ENCODE assay signal across 20 mouse cellular contexts in the genomic region with DNA sequence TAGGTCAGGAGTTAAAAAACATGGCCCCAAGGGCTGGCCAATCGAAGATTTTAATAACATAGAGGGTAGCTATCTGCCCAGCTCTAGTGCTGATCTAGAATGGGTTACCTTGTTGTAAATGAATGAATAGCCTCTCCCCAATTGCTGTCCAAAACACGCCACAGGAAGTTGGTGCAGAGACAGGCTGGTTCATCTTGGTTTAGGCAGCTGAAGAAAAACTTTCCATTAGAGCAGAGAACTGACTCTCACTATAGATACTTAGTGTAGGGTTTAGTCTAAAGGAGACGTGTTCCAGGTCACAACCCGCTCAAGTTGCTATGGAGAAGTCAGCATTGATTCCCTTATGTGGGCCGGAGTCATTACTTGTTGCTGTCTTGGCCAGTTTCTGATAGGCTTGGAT. TPM values are rescaled to one million over a fixed set of nuclear protein-coding genes. Genes with fewer than 3 reads are reported as not detected.
A peak's percentile ranks its signal among the peaks of the same experiment; 100 is the strongest.
DNase-seq lines count a peak whose midpoint lies in the region; ATAC-seq and TF ChIP-seq lines count a peak whose summit lies in the region.
"Had no signal": no experiment of that assay in that cellular context is flagged by ENCODE, and none has a peak within 500 bp of the region (broad histone marks: within the 10 kb centered on the region; RNA-seq: fewer than 3 reads in every experiment).

No protein-coding gene starts in this region.

- no peak overlapping the region for H3K4me2 ChIP-seq in embryonic facial prominence, embryonic 13.5 days
- no peak overlapping the region for H3K4me2 ChIP-seq in kidney, postnatal 0 days (ENCODE audit: low read length)
- H3K4me2 ChIP-seq: embryonic facial prominence, embryonic 12.5 days; liver, embryonic 15.5 days had no signal

- no peak overlapping the region for H3K4me3 ChIP-seq in embryonic facial prominence, embryonic 13.5 days
- H3K4me3 ChIP-seq in embryonic facial prominence, embryonic 10.5 days: no peak overlapping the region
- no peak overlapping the region for H3K4me3 ChIP-seq in kidney, postnatal 0 days (replicated peaks; ENCODE audit: low read depth, low read length)
- no peak overlapping the region for H3K4me3 ChIP-seq in ES-Bruce4 (ENCODE audit: low read depth, low read length)
- H3K4me3 ChIP-seq: embryonic facial prominence, embryonic 12.5 days; liver, embryonic 15.5 days had no signal

- no peaks in the 10 kb centered on the region for H3K9me3 ChIP-seq in embryonic facial prominence, embryonic 13.5 days
- peaks cover 4% of the 10 kb centered on the region; the same call in 1 of the 2 replicates for H3K9me3 ChIP-seq in embryonic facial prominence, embryonic 10.5 days
- no peaks in the 10 kb centered on the region for H3K9me3 ChIP-seq in kidney, postnatal 0 days (replicated peaks; ENCODE audit: low read length)
- no peaks in the 10 kb centered on the region for H3K9me3 ChIP-seq in ES-Bruce4 (replicated peaks; ENCODE audit: control insufficient read depth, insufficient read depth, low read length, poor library complexity, severe bottlenecking)
- H3K9me3 ChIP-seq: embryonic facial prominence, embryonic 12.5 days; liver, embryonic 15.5 days had no signal

- TF ChIP-seq EP300 in ES-Bruce4 (IDR thresholded peaks at IDR 0.05; ENCODE audit: insufficient read depth, low read depth, low read length): no peak

- peaks cover 7% of the 10 kb centered on the region; the same call in 1 of the 2 replicates for H3K36me3 ChIP-seq in embryonic facial prominence, embryonic 13.5 days
- H3K36me3 ChIP-seq in embryonic facial prominence, embryonic 10.5 days (replicated peaks): peaks cover 21% of the 10 kb centered on the region
- no peaks in the 10 kb centered on the region for H3K36me3 ChIP-seq in kidney, postnatal 0 days (ENCODE audit: insufficient read depth, low read length)
- peaks cover 4% of the 10 kb centered on the region for H3K36me3 ChIP-seq in ES-Bruce4 (ENCODE audit: control insufficient read depth, insufficient read depth, low read length, poor library complexity, severe bottlenecking)

- 0 out of 2 replicates have a peak overlapping the region, but pooled peaks have one; percentile 39 for H3K27ac ChIP-seq in embryonic facial prominence, embryonic 13.5 days
- no peak overlapping the region for H3K27ac ChIP-seq in embryonic facial prominence, embryonic 10.5 days (replicated peaks)
- 0 out of 2 replicates have a peak overlapping the region, but pooled peaks have one; percentile 36 for H3K27ac ChIP-seq in kidney, postnatal 0 days
- H3K27ac ChIP-seq in ES-Bruce4 (ENCODE audit: insufficient read depth, low read length): 0 out of 2 replicates have a peak overlapping the region, but pooled peaks have one; percentile 26
- H3K27ac ChIP-seq: embryonic facial prominence, embryonic 12.5 days; liver, embryonic 15.5 days had no signal

- H3K4me1 ChIP-seq in embryonic facial prominence, embryonic 13.5 days: peaks cover 36% of the 10 kb centered on the region
- peaks cover 53% of the 10 kb centered on the region for H3K4me1 ChIP-seq in embryonic facial prominence, embryonic 10.5 days
- peaks cover 23% of the 10 kb centered on the region for H3K4me1 ChIP-seq in kidney, postnatal 0 days (replicated peaks; ENCODE audit: insufficient read depth, low read length)
- H3K4me1 ChIP-seq in ES-Bruce4 (ENCODE audit: control insufficient read depth, insufficient read depth, low read length): peaks cover 11% of the 10 kb centered on the region

- no peaks in the 10 kb centered on the region for H3K27me3 ChIP-seq in embryonic facial prominence, embryonic 13.5 days
- no peaks in the 10 kb centered on the region for H3K27me3 ChIP-seq in embryonic facial prominence, embryonic 10.5 days (replicated peaks; ENCODE audit: low read depth, poor library complexity, severe bottlenecking)
- H3K27me3 ChIP-seq in kidney, postnatal 0 days (ENCODE audit: insufficient read depth, low read length): no peaks in the 10 kb centered on the region
- no peaks in the 10 kb centered on the region for H3K27me3 ChIP-seq in ES-Bruce4 (ENCODE audit: control insufficient read depth, insufficient read depth, low read length, poor library complexity, severe bottlenecking)
- H3K27me3 ChIP-seq: embryonic facial prominence, embryonic 12.5 days; liver, embryonic 15.5 days had no signal

- H3K9ac ChIP-seq in embryonic facial prominence, embryonic 13.5 days: no peak overlapping the region
- no peak overlapping the region for H3K9ac ChIP-seq in kidney, postnatal 0 days (ENCODE audit: low read depth, low read length)
- no peak overlapping the region for H3K9ac ChIP-seq in ES-Bruce4 (ENCODE audit: low read depth, poor library complexity, severe bottlenecking)
- H3K9ac ChIP-seq: embryonic facial prominence, embryonic 12.5 days; liver, embryonic 15.5 days had no signal

- no peak for TF ChIP-seq CTCF in kidney, postnatal 0 days (IDR thresholded peaks at IDR 0.05; ENCODE audit: low read depth)
- no peak for TF ChIP-seq CTCF in ES-Bruce4 (IDR thresholded peaks at IDR 0.05; ENCODE audit: low read depth, low read length)

- TF ChIP-seq POLR2A in ES-Bruce4 (IDR thresholded peaks at IDR 0.05; ENCODE audit: insufficient read depth, low read length): no peak

- DNase-seq in embryonic facial prominence, embryonic 10.5 days (ENCODE audit: low spot score): no peak
- no peak for DNase-seq in kidney, postnatal 0 days (ENCODE audit: low spot score)
- DNase-seq in kidney, adult 8-10 months: no peak
- DNase-seq in naive thymus-derived CD4-positive, alpha-beta T cell, adult 2 months (ENCODE audit: low read depth): peak; percentile 33
- DNase-seq in cerebellum, postnatal 10 days: no peak
- no peak for DNase-seq in thymus, postnatal 36 days
- DNase-seq: cerebellum, adult 11 months; cerebellum, postnatal 36 days; gastrocnemius, postnatal 36 days; heart, postnatal 14 days; kidney, adult 11 months; kidney, postnatal 36 days; left cerebral cortex, postnatal 4 days; midbrain, embryonic 14.5 days; right cerebral cortex, postnatal 14 days; thymus, postnatal 14 days had no signal

- WGBS in embryonic facial prominence, embryonic 13.5 days: 80% methylated on average over 5 of the region's 5 CpGs
- WGBS in embryonic facial prominence, embryonic 10.5 days: 85% methylated on average over 5 of the region's 5 CpGs
- 73% methylated on average over 5 of the region's 5 CpGs for WGBS in kidney, postnatal 0 days

- ATAC-seq in embryonic facial prominence, embryonic 13.5 days (ENCODE audit: insufficient number of reproducible peaks, insufficient read depth, low FRiP score, low TSS enrichment, low read depth): no peak
- no peak for ATAC-seq in kidney, postnatal 0 days (replicated peaks; ENCODE audit: low FRiP score, low read depth)

RNA-seq across cellular contexts. Expression of a gene that starts 25.6 kb away (rescaled TPM):
- polyA plus RNA-seq in embryonic facial prominence, embryonic 13.5 days (2015; fragmentation: Nextera tagmentation; extraction: Ambion mirVana): 10.2 and 10.5 TPM in 2 replicates
- polyA plus RNA-seq in embryonic facial prominence, embryonic 10.5 days (2016; fragmentation: Nextera tagmentation; extraction: Ambion mirVana): 8.3 and 8.6 TPM in 2 replicates
- 7.9 and 8.5 TPM in 2 replicates for polyA plus RNA-seq in kidney, postnatal 0 days (2015; fragmentation: Nextera tagmentation; extraction: Ambion mirVana)
- polyA plus RNA-seq in ES-Bruce4 (2011; ENCODE audit: insufficient read depth, insufficient read length, low read depth, missing spikeins): 41.9 and 43.5 TPM in 2 replicates
